Mouse (Mus musculus): ENCODE measurements around the gene Hpd.

GRCm38 (mm10) chr5:123144746-123145590, 37.6 kb downstream of the Hpd start:
- no peak for TF ChIP-seq CTCF (IDR thresholded peaks at IDR 0.05; ENCODE audit: low read depth)
- no peak for TF ChIP-seq EP300 (IDR thresholded peaks at IDR 0.05; ENCODE audit: low read depth)

Measured in liver, embryonic 14.5 days (tissue).